Mouse (Mus musculus) stomach, embryonic 14.5 days (tissue): ENCODE data around the gene Rpl34. TPM values are rescaled to one million over a fixed set of nuclear protein-coding genes. Genes with fewer than 3 reads are reported as not detected.

Experiments
- ATAC-seq: fragments of 200-750 bp; cut with Nextera tagmentation; 2 replicates; pipeline ENCODE4 v1.8.0; 2017; ENCODE audit warnings: low read depth, moderate TSS enrichment; ENCODE audit not compliant: insufficient number of reproducible peaks, insufficient read depth, low FRiP score
- H3K27ac ChIP-seq: fragments of 300-500 bp; sonication (generic); 2 replicates; pipeline ENCODE4 v1.5.1; 2014; ENCODE audit warnings: mild to moderate bottlenecking, low read length, moderate library complexity, mixed read lengths
- H3K27me3 ChIP-seq: fragments of 300-500 bp; sonication (generic); 2 replicates; pipeline ENCODE4 v1.6.1; 2014; ENCODE audit warnings: low read length, control low read depth, mixed read lengths; ENCODE audit not compliant: control insufficient read depth, insufficient read depth
- H3K36me3 ChIP-seq: fragments of 300-500 bp; sonication (generic); 2 replicates; pipeline ENCODE4 v1.6.1; 2014; ENCODE audit warnings: mild to moderate bottlenecking, control low read depth, low read length, moderate library complexity, mixed read lengths; ENCODE audit not compliant: control insufficient read depth, insufficient read depth
- H3K4me1 ChIP-seq: fragments of 300-500 bp; sonication (generic); 2 replicates; pipeline ENCODE4 v1.6.1; 2014; ENCODE audit warnings: low read length, control low read depth, mixed read lengths; ENCODE audit not compliant: control insufficient read depth, insufficient read depth
- H3K4me2 ChIP-seq: fragments of 300-500 bp; sonication (generic); replicated peaks from 2 replicates; pipeline ENCODE4 v1.6.1; 2014; ENCODE audit warnings: low read depth, low read length, control low read depth
- H3K4me3 ChIP-seq: fragments of 300-500 bp; sonication (generic); 2 replicates; pipeline ENCODE4 v1.5.1; 2014; ENCODE audit warnings: low read depth, low read length, control low read depth
- H3K9ac ChIP-seq: fragments of 300-500 bp; sonication (generic); replicated peaks from 2 replicates; pipeline ENCODE4 v1.6.1; 2014; ENCODE audit warnings: low read depth, mild to moderate bottlenecking, control low read depth, low read length, moderate library complexity, mixed read lengths
- H3K9me3 ChIP-seq: fragments of 300-500 bp; sonication (generic); 2 replicates; pipeline ENCODE4 v1.6.1; 2016; ENCODE audit warnings: low read depth, low read length, control low read depth; ENCODE audit not compliant: control insufficient read depth
- WGBS: fragments of 180-500 bp; shearing (Covaris S2); extraction: QIAGEN DNeasy Blood & Tissue Kit; methylation state at CpG from one replicate; pipeline ENCODE4 v1.1.7; 2014; 5-methylcytosine and 5-hydroxymethylcytosine counted together
- polyA plus RNA-seq: library from polyadenylated mRNA; unstranded; fragments of >200 nt; fragmentation: Nextera tagmentation; extraction: Ambion mirVana; gene quantifications from 2 replicates; pipeline ENCODE4 v1.2.1, GENCODE M21; 2014

Gene Rpl34
- polyA plus RNA-seq, 1 experiment from 2014 or later, result 1,133 TPM

- 100% methylated on average over 1 of the region's 1 CpGs for WGBS
- Histone ChIP-seq H3K27me3 (no peaks in the 10 kb centered on the region), H3K4me3 (no peak overlapping the region), H3K36me3 (no peaks in the 10 kb centered on the region), H3K4me1 (peaks cover 9% of the 10 kb centered on the region; the same call in 1 of the 2 replicates), H3K9me3 (no peaks in the 10 kb centered on the region), H3K27ac (no peak overlapping the region), H3K9ac (no peak overlapping the region), H3K4me2 (no peak overlapping the region)
- ATAC-seq, result no peak
Observed at GRCm38 (mm10) chr3:130687051-130687450, 43.1 kb downstream of the Rpl34 start.

- Histone ChIP-seq H3K9me3 (no peaks in the 10 kb centered on the region), H3K4me3 (no peak overlapping the region), H3K9ac (no peak overlapping the region), H3K36me3 (no peaks in the 10 kb centered on the region), H3K27ac (no peak overlapping the region), H3K27me3 (no peaks in the 10 kb centered on the region), H3K4me1 (no peaks in the 10 kb centered on the region), H3K4me2 (no peak overlapping the region)
- no peak for ATAC-seq
- WGBS, result 83% methylated on average over 8 of the region's 8 CpGs
Observed at GRCm38 (mm10) chr3:130685014-130685366, 45.2 kb downstream of the Rpl34 start.

GRCm38 (mm10) chr3:130684276-130685013 lies 45.8 kb downstream of the Rpl34 start:
- H3K36me3 ChIP-seq, result no peaks in the 10 kb centered on the region
- H3K9ac ChIP-seq, result no peak overlapping the region
- H3K27me3 ChIP-seq, result no peaks in the 10 kb centered on the region
- no peaks in the 10 kb centered on the region for H3K4me1 ChIP-seq
- H3K9me3 ChIP-seq, result no peaks in the 10 kb centered on the region
- no peak for ATAC-seq
- no peak overlapping the region for H3K4me3 ChIP-seq
- WGBS, result 82% methylated on average over 9 of the region's 9 CpGs
- H3K27ac ChIP-seq, result no peak overlapping the region
- no peak overlapping the region for H3K4me2 ChIP-seq

- no peaks in the 10 kb centered on the region for H3K4me1 ChIP-seq
- WGBS, result 77% methylated on average over 8 of the region's 8 CpGs
- no peak for ATAC-seq
- no peaks in the 10 kb centered on the region for H3K36me3 ChIP-seq
- no peaks in the 10 kb centered on the region for H3K27me3 ChIP-seq
- no peaks in the 10 kb centered on the region for H3K9me3 ChIP-seq
- H3K9ac ChIP-seq, result no peak overlapping the region
- no peak overlapping the region for H3K4me3 ChIP-seq
- H3K27ac ChIP-seq, result no peak overlapping the region
- no peak overlapping the region for H3K4me2 ChIP-seq
Observed at GRCm38 (mm10) chr3:130683836-130684235, 46.4 kb downstream of the Rpl34 start.

- Histone ChIP-seq H3K9me3 (no peaks in the 10 kb centered on the region), H3K4me1 (no peaks in the 10 kb centered on the region), H3K27ac (no peak overlapping the region), H3K4me3 (no peak overlapping the region), H3K36me3 (no peaks in the 10 kb centered on the region), H3K27me3 (no peaks in the 10 kb centered on the region), H3K4me2 (no peak overlapping the region), H3K9ac (no peak overlapping the region)
- 76% methylated on average over 9 of the region's 9 CpGs for WGBS
- ATAC-seq, result no peak
Observed at GRCm38 (mm10) chr3:130682183-130682582, 48.0 kb downstream of the Rpl34 start.

- H3K27ac ChIP-seq, result no peak overlapping the region
- no peaks in the 10 kb centered on the region for H3K9me3 ChIP-seq
- no peak overlapping the region for H3K9ac ChIP-seq
- H3K4me2 ChIP-seq, result no peak overlapping the region
- H3K36me3 ChIP-seq, result no peaks in the 10 kb centered on the region
- no peaks in the 10 kb centered on the region for H3K4me1 ChIP-seq
- 76% methylated on average over 2 of the region's 2 CpGs for WGBS
- H3K4me3 ChIP-seq, result no peak overlapping the region
- H3K27me3 ChIP-seq, result no peaks in the 10 kb centered on the region
- ATAC-seq, result no peak
Observed at GRCm38 (mm10) chr3:130681226-130681625, 49.0 kb downstream of the Rpl34 start.

GRCm38 (mm10) chr3:130677671-130678460 lies 52.3 kb downstream of the Rpl34 start:
- H3K9ac ChIP-seq, result no peak overlapping the region
- ATAC-seq, result no peak
- H3K4me3 ChIP-seq, result no peak overlapping the region
- no peaks in the 10 kb centered on the region for H3K27me3 ChIP-seq
- H3K36me3 ChIP-seq, result no peaks in the 10 kb centered on the region
- no peaks in the 10 kb centered on the region for H3K9me3 ChIP-seq
- 93% methylated on average over 19 of the region's 19 CpGs for WGBS
- H3K4me1 ChIP-seq, result no peaks in the 10 kb centered on the region
- no peak overlapping the region for H3K4me2 ChIP-seq
- H3K27ac ChIP-seq, result no peak overlapping the region
